Mouse (Mus musculus) midbrain, embryonic 12.5 days (tissue): Measurements from ENCODE around the gene Atxn7. TPM values are rescaled to one million over a fixed set of nuclear protein-coding genes. Genes with fewer than 3 reads are reported as not detected.
"Not testable (repeated sequence)": the region's sequence is repeated elsewhere in the genome, so short reads cannot be mapped to it uniquely, and the experiment has no call there.

Experiments
- ATAC-seq: fragments of 200-750 bp; cut with Nextera tagmentation; 2 replicates; pipeline ENCODE4 v1.8.0; 2017; ENCODE audit warnings: low read depth, moderate TSS enrichment, moderate library complexity; ENCODE audit not compliant: low FRiP score
- H3K27ac ChIP-seq: fragments of 300-500 bp; sonication (generic); replicated peaks from 2 replicates; pipeline ENCODE4 v1.5.1; 2016; ENCODE audit warnings: mild to moderate bottlenecking
- H3K27me3 ChIP-seq: fragments of 300-500 bp; sonication (generic); 2 replicates; pipeline ENCODE4 v1.6.1; 2016; ENCODE audit warnings: mild to moderate bottlenecking
- H3K36me3 ChIP-seq: fragments of 300-500 bp; sonication (generic); 2 replicates; pipeline ENCODE4 v1.6.1; 2016
- H3K4me1 ChIP-seq: fragments of 300-500 bp; sonication (generic); 2 replicates; pipeline ENCODE4 v1.6.1; 2016
- H3K4me2 ChIP-seq: fragments of 300-500 bp; sonication (generic); replicated peaks from 2 replicates; pipeline ENCODE4 v1.6.1; 2016; ENCODE audit warnings: mild to moderate bottlenecking, moderate library complexity
- H3K4me3 ChIP-seq: fragments of 300-500 bp; sonication (generic); 2 replicates; pipeline ENCODE4 v1.5.1; 2016; ENCODE audit warnings: mild to moderate bottlenecking
- H3K9ac ChIP-seq: fragments of 300-500 bp; sonication (generic); replicated peaks from 2 replicates; pipeline ENCODE4 v1.6.1; 2016; ENCODE audit warnings: mild to moderate bottlenecking, moderate library complexity
- H3K9me3 ChIP-seq: fragments of 300-500 bp; sonication (generic); 2 replicates; pipeline ENCODE4 v1.6.1; 2016; ENCODE audit warnings: mild to moderate bottlenecking
- WGBS: fragments of 180-500 bp; shearing (Covaris S2); methylation state at CpG from one replicate; pipeline ENCODE4 v1.1.7; 2016; 5-methylcytosine and 5-hydroxymethylcytosine counted together
- polyA plus RNA-seq: library from polyadenylated mRNA; unstranded; fragments of >200 nt; fragmentation: Nextera tagmentation; extraction: Ambion mirVana; gene quantifications from 2 replicates; pipeline ENCODE4 v1.2.1, GENCODE M21; 2016

Gene Atxn7
- polyA plus RNA-seq, 1 experiment from 2014 or later = 5.4 TPM

GRCm38 (mm10) chr14:14032842-14033241 is 71.6 kb downstream of the Atxn7 start:
- WGBS = 89% methylated on average over 1 of the region's 1 CpGs
- H3K27me3 ChIP-seq = no peaks in the 10 kb centered on the region
- no peak overlapping the region for H3K4me2 ChIP-seq
- ATAC-seq = no peak
- H3K4me1 ChIP-seq = no peaks in the 10 kb centered on the region
- H3K9ac ChIP-seq = no peak overlapping the region
- H3K27ac ChIP-seq = no peak overlapping the region
- no peaks in the 10 kb centered on the region for H3K9me3 ChIP-seq
- H3K36me3 ChIP-seq = 0 out of 2 replicates have a peak, but pooled peaks cover 3% of the 10 kb centered on the region
- H3K4me3 ChIP-seq = no peak overlapping the region

GRCm38 (mm10) chr14:14036352-14036751 is 75.1 kb downstream of the Atxn7 start:
- Histone ChIP-seq H3K27ac (no peak overlapping the region), H3K27me3 (no peaks in the 10 kb centered on the region), H3K4me3 (no peak overlapping the region), H3K4me1 (no peaks in the 10 kb centered on the region), H3K4me2 (no peak overlapping the region), H3K9ac (no peak overlapping the region), H3K9me3 (no peaks in the 10 kb centered on the region), H3K36me3 (0 out of 2 replicates have a peak, but pooled peaks cover 3% of the 10 kb centered on the region)
- WGBS = 66% methylated on average over 2 of the region's 2 CpGs
- ATAC-seq = no peak

- H3K9ac ChIP-seq = no peak overlapping the region
- no peak for ATAC-seq
- no peak overlapping the region for H3K4me2 ChIP-seq
- no peaks in the 10 kb centered on the region for H3K9me3 ChIP-seq
- no peak overlapping the region for H3K4me3 ChIP-seq
- 0 out of 2 replicates have a peak, but pooled peaks cover 3% of the 10 kb centered on the region for H3K36me3 ChIP-seq
- H3K27ac ChIP-seq = no peak overlapping the region
- H3K4me1 ChIP-seq = no peaks in the 10 kb centered on the region
- H3K27me3 ChIP-seq = no peaks in the 10 kb centered on the region
- WGBS = 89% methylated on average over 2 of the region's 2 CpGs
These were observed 77.0 kb downstream of the Atxn7 start for GRCm38 (mm10) chr14:14038233-14038632.

- Histone ChIP-seq H3K27ac (no peak overlapping the region), H3K4me3 (no peak overlapping the region), H3K9me3 (0 out of 2 replicates have a peak, but pooled peaks cover 4% of the 10 kb centered on the region), H3K4me1 (no peaks in the 10 kb centered on the region), H3K27me3 (no peaks in the 10 kb centered on the region), H3K4me2 (no peak overlapping the region), H3K9ac (no peak overlapping the region), H3K36me3 (peaks cover 11% of the 10 kb centered on the region; the same call in 1 of the 2 replicates)
- no peak for ATAC-seq
- 87% methylated on average over 4 of the region's 4 CpGs for WGBS
These were observed 81.1 kb downstream of the Atxn7 start for GRCm38 (mm10) chr14:14042336-14042735.

- ATAC-seq = peak; percentile 79
- H3K36me3 ChIP-seq = peaks cover 22% of the 10 kb centered on the region
- 91% methylated on average over 2 of the region's 2 CpGs for WGBS
- H3K27me3 ChIP-seq = no peaks in the 10 kb centered on the region
- H3K9ac ChIP-seq = no peak overlapping the region
- no peaks in the 10 kb centered on the region for H3K9me3 ChIP-seq
- H3K4me1 ChIP-seq = no peaks in the 10 kb centered on the region
- no peak overlapping the region for H3K4me2 ChIP-seq
- H3K27ac ChIP-seq = no peak overlapping the region
- no peak overlapping the region for H3K4me3 ChIP-seq
These were observed 93.1 kb downstream of the Atxn7 start for GRCm38 (mm10) chr14:14054386-14054785.

GRCm38 (mm10) chr14:14059606-14060005 is 98.4 kb downstream of the Atxn7 start:
- H3K9me3 ChIP-seq, H3K27me3 ChIP-seq: not testable (repeated sequence)
- peaks cover 15% of the 10 kb centered on the region; the same call in 1 of the 2 replicates for H3K36me3 ChIP-seq

GRCm38 (mm10) chr14:14062531-14063245 is 101.4 kb downstream of the Atxn7 start:
- Histone ChIP-seq H3K27ac (no peak overlapping the region), H3K36me3 (peaks cover 4% of the 10 kb centered on the region; the same call in 1 of the 2 replicates), H3K4me3 (no peak overlapping the region), H3K4me1 (peaks cover 32% of the 10 kb centered on the region), H3K9ac (no peak overlapping the region), H3K4me2 (no peak overlapping the region), H3K9me3 (no peaks in the 10 kb centered on the region), H3K27me3 (no peaks in the 10 kb centered on the region)
- ATAC-seq = no peak
- 75% methylated on average over 11 of the region's 11 CpGs for WGBS

More at GRCm38 (mm10) chr14:14059606-14060005, 98.4 kb downstream of the Atxn7 start:
- H3K4me1 ChIP-seq = peaks cover 20% of the 10 kb centered on the region
- not testable (repeated sequence) for H3K4me2 ChIP-seq, H3K27ac ChIP-seq, H3K4me3 ChIP-seq, H3K9ac ChIP-seq, ATAC-seq

GRCm38 (mm10) chr14:14063382-14063781 is 102.1 kb downstream of the Atxn7 start:
- Histone ChIP-seq H3K4me1 (peaks cover 39% of the 10 kb centered on the region), H3K9me3 (no peaks in the 10 kb centered on the region)
- ATAC-seq = no peak

GRCm38 (mm10) chr14:14064486-14065141 is 103.4 kb downstream of the Atxn7 start:
- no peaks in the 10 kb centered on the region for H3K36me3 ChIP-seq
- H3K9ac ChIP-seq = no peak overlapping the region
- H3K27ac ChIP-seq = 0 out of 2 replicates have a peak overlapping the region, but pooled peaks have one; percentile 30
- 16% methylated on average over 5 of the region's 5 CpGs for WGBS
- H3K27me3 ChIP-seq = no peaks in the 10 kb centered on the region
- ATAC-seq = peak; percentile 45; the same call in 1 of the 2 replicates
- H3K4me1 ChIP-seq = peaks cover 50% of the 10 kb centered on the region
- no peak overlapping the region for H3K4me2 ChIP-seq
- H3K9me3 ChIP-seq = no peaks in the 10 kb centered on the region
- H3K4me3 ChIP-seq = no peak overlapping the region

More at GRCm38 (mm10) chr14:14063382-14063781, 102.1 kb downstream of the Atxn7 start:
- H3K36me3 ChIP-seq = 0 out of 2 replicates have a peak, but pooled peaks cover under 1% of the 10 kb centered on the region
- H3K4me2 ChIP-seq = no peak overlapping the region
- no peak overlapping the region for H3K4me3 ChIP-seq
- no peak overlapping the region for H3K27ac ChIP-seq
- WGBS = 48% methylated on average over 5 of the region's 5 CpGs
- no peak overlapping the region for H3K9ac ChIP-seq
- H3K27me3 ChIP-seq = no peaks in the 10 kb centered on the region

- no peak for ATAC-seq
- no peak overlapping the region for H3K9ac ChIP-seq
- no peaks in the 10 kb centered on the region for H3K36me3 ChIP-seq
- H3K4me1 ChIP-seq = peaks cover 55% of the 10 kb centered on the region
- no peaks in the 10 kb centered on the region for H3K9me3 ChIP-seq
- H3K4me3 ChIP-seq = no peak overlapping the region
- 30% methylated on average over 4 of the region's 4 CpGs for WGBS
- no peak overlapping the region for H3K4me2 ChIP-seq
- 0 out of 2 replicates have a peak overlapping the region, but pooled peaks have one; percentile 30 for H3K27ac ChIP-seq
- no peaks in the 10 kb centered on the region for H3K27me3 ChIP-seq
These were observed 103.9 kb downstream of the Atxn7 start for GRCm38 (mm10) chr14:14065142-14065498.

- Histone ChIP-seq H3K27ac (no peak overlapping the region), H3K27me3 (no peaks in the 10 kb centered on the region), H3K9ac (no peak overlapping the region), H3K4me3 (no peak overlapping the region), H3K4me2 (no peak overlapping the region), H3K4me1 (peaks cover 66% of the 10 kb centered on the region), H3K9me3 (no peaks in the 10 kb centered on the region), H3K36me3 (no peaks in the 10 kb centered on the region)
- ATAC-seq = no peak
- 67% methylated on average over 6 of the region's 6 CpGs for WGBS
These were observed 105.0 kb downstream of the Atxn7 start for GRCm38 (mm10) chr14:14066241-14066640.
